Mouse (Mus musculus) limb, embryonic 15.5 days (tissue): ENCODE results near the gene Ltbp2. TPM values are rescaled to one million over a fixed set of nuclear protein-coding genes. Genes with fewer than 3 reads are reported as not detected.

ENCODE experiments used
- ATAC-seq: fragments of 200-750 bp; cut with Nextera tagmentation; 2 replicates; pipeline ENCODE4 v1.8.0; 2017; ENCODE audit warnings: low read depth, moderate TSS enrichment; ENCODE audit not compliant: insufficient number of reproducible peaks, low FRiP score, low TSS enrichment
- H3K27ac ChIP-seq: fragments of 300-500 bp; sonication (generic); 2 replicates; pipeline ENCODE4 v1.5.1; 2015; ENCODE audit warnings: moderate library complexity, mild to moderate bottlenecking, inconsistent platforms
- H3K27me3 ChIP-seq: fragments of 300-500 bp; sonication (generic); 2 replicates; pipeline ENCODE4 v1.6.1; 2015; ENCODE audit warnings: inconsistent platforms
- H3K36me3 ChIP-seq: fragments of 300-500 bp; sonication (generic); 2 replicates; pipeline ENCODE4 v1.6.1; 2015; ENCODE audit warnings: inconsistent platforms
- H3K4me1 ChIP-seq: fragments of 300-500 bp; sonication (generic); 2 replicates; pipeline ENCODE4 v1.6.1; 2015; ENCODE audit warnings: inconsistent platforms
- H3K4me2 ChIP-seq: fragments of 300-500 bp; sonication (generic); 2 replicates; pipeline ENCODE4 v1.6.1; 2015; ENCODE audit warnings: mild to moderate bottlenecking, inconsistent platforms
- H3K4me3 ChIP-seq: fragments of 300-500 bp; sonication (generic); 2 replicates; pipeline ENCODE4 v1.5.1; 2015; ENCODE audit warnings: mild to moderate bottlenecking, inconsistent platforms
- H3K9ac ChIP-seq: fragments of 300-500 bp; sonication (generic); 2 replicates; pipeline ENCODE4 v1.6.1; 2015; ENCODE audit warnings: inconsistent platforms
- H3K9me3 ChIP-seq: fragments of 300-500 bp; sonication (generic); 2 replicates; pipeline ENCODE4 v1.6.1; 2016; ENCODE audit warnings: inconsistent platforms
- WGBS: fragments of 180-500 bp; shearing (Covaris S2); methylation state at CpG from one replicate; pipeline ENCODE4 v1.1.7; 2015; 5-methylcytosine and 5-hydroxymethylcytosine counted together
- polyA plus RNA-seq: library from polyadenylated mRNA; unstranded; fragments of >200 nt; fragmentation: Nextera tagmentation; extraction: Ambion mirVana; gene quantifications from 2 replicates; pipeline ENCODE4 v1.2.1, GENCODE M21; 2015

Gene Ltbp2
- polyA plus RNA-seq, 1 experiment from 2014 or later: 7.1 TPM

DNA sequence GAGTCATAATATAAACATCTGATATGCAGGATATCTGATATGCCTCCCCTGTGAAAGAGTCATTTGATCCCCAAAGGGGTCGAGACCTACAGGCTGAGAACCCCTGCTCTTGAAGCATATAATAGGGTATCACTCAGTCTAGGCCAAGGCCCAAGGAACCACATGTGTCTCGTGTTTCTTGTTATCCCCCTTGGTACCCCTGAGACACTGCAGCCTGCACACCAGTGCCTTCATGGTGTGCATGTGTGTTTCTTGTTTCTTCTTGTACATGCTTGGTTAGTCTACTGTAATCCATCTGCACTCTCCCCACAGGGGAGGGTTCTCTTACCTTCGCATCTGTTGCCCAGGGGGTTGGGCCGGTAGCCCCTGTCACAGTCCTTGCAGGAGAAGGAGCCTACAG lies 83.7 kb downstream of the Ltbp2 start:
- H3K27me3 ChIP-seq: no peaks in the 10 kb centered on the region
- no peaks in the 10 kb centered on the region for H3K9me3 ChIP-seq
- H3K4me1 ChIP-seq: no peaks in the 10 kb centered on the region
- H3K27ac ChIP-seq: no peak overlapping the region
- H3K4me3 ChIP-seq: no peak overlapping the region
- ATAC-seq: no peak
- H3K9ac ChIP-seq: no peak overlapping the region
- H3K4me2 ChIP-seq: no peak overlapping the region
- no peaks in the 10 kb centered on the region for H3K36me3 ChIP-seq
- 60% methylated on average over 4 of the region's 4 CpGs for WGBS

DNA sequence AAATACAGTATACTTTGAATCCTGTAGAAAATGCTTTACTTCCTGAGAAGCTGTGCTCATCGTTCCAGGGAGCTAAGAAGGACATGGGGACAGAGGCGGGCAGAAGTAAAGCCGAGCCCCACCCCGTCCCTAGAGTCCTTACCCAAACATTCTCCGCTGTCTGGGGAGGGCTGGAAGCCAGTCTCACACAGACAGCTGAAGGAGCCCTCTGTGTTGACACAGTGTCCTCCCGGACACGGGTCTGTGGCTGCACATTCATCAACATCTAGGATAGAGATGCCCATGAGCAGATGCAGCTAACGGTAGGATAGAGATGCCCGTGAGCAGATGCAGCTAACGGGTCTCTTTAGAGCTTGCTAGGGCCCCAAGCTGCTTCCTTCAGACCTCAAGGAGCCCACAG lies 85.5 kb downstream of the Ltbp2 start:
- no peaks in the 10 kb centered on the region for H3K36me3 ChIP-seq
- no peak overlapping the region for H3K4me2 ChIP-seq
- H3K27me3 ChIP-seq: no peaks in the 10 kb centered on the region
- WGBS: 69% methylated on average over 10 of the region's 10 CpGs
- no peak overlapping the region for H3K4me3 ChIP-seq
- no peak overlapping the region for H3K27ac ChIP-seq
- ATAC-seq: no peak
- H3K9ac ChIP-seq: no peak overlapping the region
- no peaks in the 10 kb centered on the region for H3K9me3 ChIP-seq
- H3K4me1 ChIP-seq: no peaks in the 10 kb centered on the region

GRCm38 (mm10) chr12:84786091-84786490 lies 90.2 kb downstream of the Ltbp2 start:
- H3K9ac ChIP-seq: no peak overlapping the region
- WGBS: 76% methylated on average over 5 of the region's 5 CpGs

DNA sequence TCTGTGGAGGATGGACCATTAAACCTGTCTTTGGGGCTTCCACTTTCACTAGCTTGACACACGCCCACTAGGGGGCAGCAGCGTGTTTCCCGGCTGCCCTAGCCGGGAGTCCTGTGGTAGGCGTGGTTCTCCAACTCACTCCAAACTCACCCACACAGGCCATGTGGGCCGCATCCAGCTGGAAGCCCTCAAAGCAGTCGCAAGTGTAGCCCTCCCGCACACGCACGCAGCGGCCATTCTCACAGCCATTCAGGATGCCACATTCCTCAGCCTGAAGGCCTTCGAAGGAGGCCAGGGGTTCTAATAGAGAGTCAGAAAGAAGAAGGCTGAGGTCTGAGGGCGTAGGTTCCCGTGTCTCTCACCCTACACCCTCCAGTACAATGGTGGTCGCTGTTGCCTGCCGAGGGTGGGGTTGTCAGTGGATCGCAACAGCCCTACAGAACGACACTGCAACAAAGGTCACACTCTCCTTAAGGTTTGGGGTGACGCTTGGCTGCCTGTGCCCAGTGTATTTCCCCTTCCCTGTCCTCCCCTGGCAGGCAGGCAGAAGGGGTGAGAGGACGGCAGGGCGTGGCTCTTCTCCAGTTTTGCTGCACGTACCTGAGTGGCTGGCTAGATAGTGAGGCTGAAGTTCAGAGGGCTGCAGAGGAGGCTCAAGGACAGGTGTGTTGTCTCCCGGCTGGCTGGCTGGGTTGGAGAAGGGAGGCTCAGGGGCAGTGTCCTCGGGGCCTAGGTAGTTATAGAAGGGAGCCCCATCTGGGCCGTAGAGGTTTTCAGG lies 91.5 kb downstream of the Ltbp2 start:
- Histone ChIP-seq H3K4me3 (no peak overlapping the region), H3K27ac (no peak overlapping the region)

More at GRCm38 (mm10) chr12:84786091-84786490, 90.2 kb downstream of the Ltbp2 start:
- H3K27me3 ChIP-seq: no peaks in the 10 kb centered on the region
- no peaks in the 10 kb centered on the region for H3K9me3 ChIP-seq
- no peak for ATAC-seq
- H3K4me1 ChIP-seq: peaks cover 13% of the 10 kb centered on the region
- no peak overlapping the region for H3K4me2 ChIP-seq
- no peaks in the 10 kb centered on the region for H3K36me3 ChIP-seq
- H3K4me3 ChIP-seq: no peak overlapping the region
- H3K27ac ChIP-seq: no peak overlapping the region

DNA sequence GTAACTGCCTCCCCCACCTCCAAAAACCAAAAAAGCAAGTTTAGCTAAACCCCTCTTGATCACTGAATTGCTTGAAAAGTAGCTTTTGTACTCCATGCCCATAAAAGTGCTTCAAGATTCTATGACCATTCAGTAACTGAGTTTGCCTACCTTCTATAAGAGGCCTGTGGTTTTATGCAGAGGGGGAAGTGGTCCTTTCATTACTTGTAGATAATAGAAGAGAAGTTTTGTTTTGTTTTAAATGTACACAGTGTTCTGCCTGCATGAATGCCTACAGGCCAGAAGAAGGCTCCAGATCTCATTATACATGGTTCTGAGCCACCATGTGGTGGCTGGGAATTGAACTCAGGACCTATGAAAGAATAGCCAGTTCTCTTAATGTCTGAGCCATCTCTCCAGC lies 100.1 kb downstream of the Ltbp2 start:
- Histone ChIP-seq H3K27me3 (no peaks in the 10 kb centered on the region), H3K27ac (no peak overlapping the region), H3K4me2 (no peak overlapping the region), H3K9ac (no peak overlapping the region), H3K4me1 (peaks cover 18% of the 10 kb centered on the region), H3K9me3 (no peaks in the 10 kb centered on the region), H3K4me3 (no peak overlapping the region), H3K36me3 (peaks cover 2% of the 10 kb centered on the region; the same call in 1 of the 2 replicates)
- ATAC-seq: no peak

More for the DNA sequence above, 91.5 kb downstream of the Ltbp2 start:
- H3K9ac ChIP-seq: peak overlapping the region; percentile 18; the same call in 1 of the 2 replicates
- H3K4me1 ChIP-seq: peaks cover 13% of the 10 kb centered on the region
- no peaks in the 10 kb centered on the region for H3K27me3 ChIP-seq
- peak; percentile 68; the same call in 1 of the 2 replicates for ATAC-seq
- no peaks in the 10 kb centered on the region for H3K36me3 ChIP-seq
- 31% methylated on average over 25 of the region's 25 CpGs for WGBS
- H3K9me3 ChIP-seq: no peaks in the 10 kb centered on the region
- H3K4me2 ChIP-seq: peak overlapping the region; percentile 43

- ATAC-seq: no peak
- H3K9ac ChIP-seq: no peak overlapping the region
- WGBS: 86% methylated on average over 6 of the region's 6 CpGs
- peaks cover 3% of the 10 kb centered on the region; the same call in 1 of the 2 replicates for H3K36me3 ChIP-seq
- no peaks in the 10 kb centered on the region for H3K9me3 ChIP-seq
- no peak overlapping the region for H3K4me2 ChIP-seq
- no peaks in the 10 kb centered on the region for H3K27me3 ChIP-seq
- H3K4me1 ChIP-seq: peaks cover 26% of the 10 kb centered on the region
- 0 out of 2 replicates have a peak overlapping the region, but pooled peaks have one; percentile 74 for H3K4me3 ChIP-seq
- no peak overlapping the region for H3K27ac ChIP-seq
Observed at GRCm38 (mm10) chr12:84774376-84774775, 102.0 kb downstream of the Ltbp2 start.

- ATAC-seq: no peak
- Histone ChIP-seq H3K4me2 (peak overlapping the region; percentile 71), H3K4me3 (peak overlapping the region; percentile 74), H3K27ac (peak overlapping the region; percentile 63), H3K9me3 (no peaks in the 10 kb centered on the region), H3K9ac (peak overlapping the region; percentile 63), H3K27me3 (no peaks in the 10 kb centered on the region), H3K4me1 (peaks cover 26% of the 10 kb centered on the region), H3K36me3 (peaks cover 6% of the 10 kb centered on the region; the same call in 1 of the 2 replicates)
- 2% methylated on average over 20 of the region's 20 CpGs for WGBS
Observed at GRCm38 (mm10) chr12:84773476-84773875, 102.9 kb downstream of the Ltbp2 start.

DNA sequence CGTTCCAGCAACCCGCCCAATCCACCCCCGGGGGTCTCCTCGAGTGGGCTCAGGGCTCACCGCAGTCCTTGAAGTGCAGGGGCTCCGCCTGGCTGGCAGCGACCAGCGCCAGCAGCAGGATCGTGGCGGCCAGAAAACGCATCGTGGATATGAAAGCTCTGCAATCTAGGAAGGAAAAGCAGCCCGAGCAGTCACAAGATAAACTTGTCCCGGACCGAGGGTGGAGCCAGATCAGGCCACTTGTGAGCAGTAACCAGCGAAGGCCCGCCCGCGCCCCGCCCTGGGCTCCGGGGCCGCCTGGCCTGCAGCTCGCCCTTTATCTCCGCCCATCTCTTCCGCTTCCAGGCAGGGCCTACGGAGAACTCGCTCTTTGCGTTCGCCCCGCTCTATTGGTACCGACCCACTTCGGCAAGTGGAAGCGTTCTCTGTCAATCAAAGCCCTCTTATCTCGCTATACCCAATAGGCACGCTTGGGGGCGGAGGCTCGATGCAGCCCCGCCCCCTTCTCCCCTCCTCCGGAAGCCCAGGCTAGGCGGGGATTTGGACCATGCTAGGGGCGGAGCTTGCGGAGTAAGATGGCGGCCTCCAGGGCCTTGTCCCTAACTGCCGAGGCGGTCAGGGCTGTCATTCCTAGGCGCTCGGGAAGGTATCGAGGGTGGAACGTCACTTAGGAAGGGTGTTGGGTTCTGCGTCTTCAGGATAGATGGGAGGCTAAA lies 103.4 kb downstream of the Ltbp2 start, which contains the start of the genes Npc2 and Isca2:
Npc2 (minus strand) TSS at position 427 of the 716 bp plus-strand sequence.
Isca2 (plus strand) TSS at position 526 of the 716 bp plus-strand sequence.
- Histone ChIP-seq H3K9me3 (no peaks in the 10 kb centered on the region), H3K4me3 (peak within 1 kb of the TSS; percentile 74), H3K9ac (peak within 1 kb of the TSS; percentile 75), H3K27me3 (no peaks in the 10 kb centered on the region), H3K36me3 (peaks cover 6% of the 10 kb centered on the region; the same call in 1 of the 2 replicates), H3K27ac (peak within 1 kb of the TSS; percentile 98), H3K4me2 (peak within 1 kb of the TSS; percentile 71), H3K4me1 (peaks cover 26% of the 10 kb centered on the region)
- peak; percentile 100 for ATAC-seq
- WGBS: under 1% methylated on average over 50 of the region's 50 CpGs

DNA sequence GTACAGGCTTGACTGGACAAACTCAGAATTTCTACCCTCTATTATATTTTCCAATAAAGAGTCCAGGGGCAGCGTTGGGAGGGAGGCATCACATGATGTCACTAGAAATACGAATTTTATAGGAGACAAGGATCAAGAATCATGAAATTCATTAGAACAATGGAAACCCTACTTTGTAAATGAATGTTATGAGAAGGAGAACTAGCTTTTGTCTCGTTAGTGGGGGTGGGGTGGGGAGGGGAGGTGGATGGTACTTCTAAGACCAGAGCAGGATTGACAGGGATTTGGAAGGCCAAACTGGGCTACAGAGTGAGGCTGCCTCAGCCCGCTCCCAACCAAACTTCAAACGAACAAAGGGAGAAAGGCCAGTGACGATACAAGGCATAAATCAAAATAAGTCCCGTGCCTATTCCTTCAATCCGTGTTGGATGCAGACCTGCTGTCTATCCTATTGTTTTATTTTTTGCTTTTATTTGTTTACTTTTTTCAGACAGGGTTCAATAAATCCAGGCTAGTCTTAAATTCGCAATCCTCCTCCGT lies 104.3 kb downstream of the Ltbp2 start:
- no peak for ATAC-seq
- Histone ChIP-seq H3K36me3 (peaks cover 6% of the 10 kb centered on the region; the same call in 1 of the 2 replicates), H3K4me2 (peak overlapping the region; percentile 71), H3K27me3 (no peaks in the 10 kb centered on the region), H3K4me3 (peak overlapping the region; percentile 74), H3K4me1 (peaks cover 26% of the 10 kb centered on the region), H3K9ac (peak overlapping the region; percentile 75), H3K9me3 (no peaks in the 10 kb centered on the region), H3K27ac (peak overlapping the region; percentile 98)
- 3% methylated on average over 10 of the region's 10 CpGs for WGBS

- no peak for ATAC-seq
- WGBS: 86% methylated on average over 7 of the region's 7 CpGs
- Histone ChIP-seq H3K9ac (no peak overlapping the region), H3K4me2 (no peak overlapping the region), H3K9me3 (no peaks in the 10 kb centered on the region), H3K27ac (no peak overlapping the region), H3K4me3 (no peak overlapping the region), H3K27me3 (no peaks in the 10 kb centered on the region), H3K4me1 (peaks cover 26% of the 10 kb centered on the region), H3K36me3 (peaks cover 10% of the 10 kb centered on the region; the same call in 1 of the 2 replicates)
Observed at GRCm38 (mm10) chr12:84769624-84770023, 106.7 kb downstream of the Ltbp2 start.

DNA sequence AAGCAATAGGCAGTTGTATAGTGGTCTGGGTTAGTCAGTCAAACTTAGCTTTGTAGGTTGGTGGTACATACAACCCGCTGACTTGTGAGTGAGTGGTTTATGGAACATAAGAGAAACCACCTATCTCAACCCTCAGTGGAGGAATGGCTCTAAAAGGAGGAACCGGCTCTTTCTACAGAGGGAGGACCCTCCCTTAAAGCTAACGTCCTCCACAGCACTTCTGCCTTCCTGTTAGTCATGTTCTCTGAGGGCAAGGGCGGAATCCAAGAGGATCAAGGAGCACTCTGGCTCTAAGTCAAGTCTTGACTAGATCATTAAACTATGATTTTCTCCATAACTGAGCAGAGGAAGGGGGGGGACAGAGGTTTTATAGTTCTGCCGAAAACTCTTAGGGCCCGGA lies 108.8 kb downstream of the Ltbp2 start:
- Histone ChIP-seq H3K27me3 (no peaks in the 10 kb centered on the region), H3K4me1 (peaks cover 15% of the 10 kb centered on the region), H3K4me3 (no peak overlapping the region), H3K9ac (no peak overlapping the region), H3K27ac (no peak overlapping the region), H3K4me2 (no peak overlapping the region), H3K36me3 (peaks cover 31% of the 10 kb centered on the region), H3K9me3 (no peaks in the 10 kb centered on the region)
- no peak for ATAC-seq
- WGBS: 75% methylated on average over 6 of the region's 6 CpGs
